Mouse (Mus musculus): ENCODE measurements at regions not wholly inside any gene's neighbourhood (a gene's known extent, or its start where the extent isn't known, plus 50 kb on each side); places are given as distances from the start of the nearest gene placed in this dataset.

- Histone ChIP-seq H3K4me2 (replicated peaks) (no peak overlapping the region), H3K4me3 (no peak overlapping the region), H3K27me3 (no peaks in the 10 kb centered on the region), H3K36me3 (no peaks in the 10 kb centered on the region), H3K4me1 (no peaks in the 10 kb centered on the region), H3K9ac (no peak overlapping the region), H3K27ac (no peak overlapping the region), H3K9me3 (no peaks in the 10 kb centered on the region)
- ATAC-seq (ENCODE audit: low FRiP score, low read depth) = no peak
- WGBS = 83% methylated on average over 4 of the region's 4 CpGs
These were observed 441.9 kb downstream of the Gpam start for GRCm38 (mm10) chr19:54685147-54685546.

All from limb, embryonic 13.5 days (tissue).